Mouse (Mus musculus): ENCODE data around the gene Dock1.

Dock1 gene

GRCm38 (mm10) chr7:134821264-134821663, 150.8 kb downstream of the Dock1 start:
- DNase-seq (ENCODE audit: extremely low spot score, low spot score), result no peak

DNA sequence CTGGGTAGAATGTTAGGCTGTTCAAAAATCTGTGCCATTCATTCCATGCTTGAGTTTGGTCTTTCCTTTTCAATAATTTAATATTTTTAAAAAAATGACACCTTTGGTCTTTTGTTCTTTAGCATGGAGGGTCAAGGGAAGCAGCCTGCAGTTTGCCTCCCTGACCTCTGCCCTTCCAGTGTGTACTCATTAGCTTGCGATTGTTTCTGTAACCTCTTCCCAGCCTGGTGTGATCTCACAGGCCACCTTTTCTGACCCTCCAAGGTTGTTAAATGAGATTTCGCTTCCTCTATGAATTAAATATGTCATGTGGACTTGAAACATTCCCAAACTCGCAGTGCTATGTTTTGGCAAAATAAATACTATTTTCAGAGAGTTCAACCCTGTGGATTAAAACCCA, 151.6 kb downstream of the Dock1 start:
- no peak for DNase-seq (ENCODE audit: extremely low spot score, low spot score)

GRCm38 (mm10) chr7:134823891-134824290, 153.4 kb downstream of the Dock1 start:
- DNase-seq (ENCODE audit: extremely low spot score, low spot score), result no peak

DNA sequence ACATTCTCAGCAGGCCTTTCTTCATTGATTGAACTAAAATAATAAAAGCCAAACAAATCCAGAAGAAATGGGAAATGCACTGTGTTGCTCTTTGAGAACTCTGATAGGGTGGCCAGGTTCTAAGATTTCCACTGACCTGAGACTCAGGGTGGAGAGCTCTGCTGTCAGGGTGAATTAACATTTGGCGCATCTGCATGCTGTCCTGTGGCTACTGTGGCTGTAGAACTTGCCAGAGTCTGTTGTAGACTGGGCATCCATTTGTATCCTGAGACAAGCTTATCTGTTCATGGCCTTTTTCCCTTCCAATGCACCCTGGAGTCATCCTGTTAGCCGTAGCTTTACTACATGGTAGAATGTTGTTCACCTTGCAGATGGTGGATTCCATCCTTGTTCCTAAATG, 169.6 kb downstream of the Dock1 start:
- no peak for DNase-seq (ENCODE audit: extremely low spot score, low spot score)

DNA sequence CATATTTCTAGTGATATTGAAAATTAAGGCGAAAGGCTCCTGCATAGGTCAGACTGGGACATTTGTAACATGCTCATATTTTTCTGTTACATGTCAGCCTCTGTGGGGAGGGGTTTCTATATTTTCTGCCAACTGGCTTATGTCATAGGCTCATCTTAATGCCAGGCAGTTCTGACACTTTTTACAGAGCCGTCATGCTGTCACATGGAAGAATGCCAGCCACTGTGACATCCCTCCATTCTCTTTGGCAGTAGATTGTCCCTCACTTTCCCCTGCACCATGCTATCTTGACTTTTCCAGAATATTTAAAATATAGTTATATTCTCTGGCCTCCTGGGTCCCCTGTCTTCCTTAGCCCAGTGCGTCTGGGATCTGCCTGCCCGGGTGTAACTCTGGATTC, 172.3 kb downstream of the Dock1 start:
- DNase-seq (ENCODE audit: extremely low spot score, low spot score), result no peak

DNA sequence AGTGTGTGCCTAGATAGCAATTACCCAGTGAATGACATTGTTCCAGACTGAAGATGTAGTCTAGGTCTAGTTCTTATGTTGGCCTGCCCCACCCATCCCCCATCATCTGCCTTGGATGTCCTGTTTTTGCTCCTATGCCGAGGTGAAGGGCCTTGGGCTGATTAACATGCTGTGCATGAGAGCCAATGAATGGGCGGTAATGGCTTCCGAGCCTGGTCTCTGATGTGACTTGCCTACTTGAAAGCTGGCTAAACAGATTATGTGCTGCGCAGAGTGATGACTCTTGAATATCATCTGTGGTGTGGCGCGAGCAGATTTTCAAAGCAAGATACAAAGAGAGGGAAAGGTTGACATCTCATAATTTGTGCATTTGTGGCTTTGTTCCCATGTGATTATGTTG, 191.5 kb downstream of the Dock1 start:
- DNase-seq (ENCODE audit: extremely low spot score, low spot score), result no peak

DNA sequence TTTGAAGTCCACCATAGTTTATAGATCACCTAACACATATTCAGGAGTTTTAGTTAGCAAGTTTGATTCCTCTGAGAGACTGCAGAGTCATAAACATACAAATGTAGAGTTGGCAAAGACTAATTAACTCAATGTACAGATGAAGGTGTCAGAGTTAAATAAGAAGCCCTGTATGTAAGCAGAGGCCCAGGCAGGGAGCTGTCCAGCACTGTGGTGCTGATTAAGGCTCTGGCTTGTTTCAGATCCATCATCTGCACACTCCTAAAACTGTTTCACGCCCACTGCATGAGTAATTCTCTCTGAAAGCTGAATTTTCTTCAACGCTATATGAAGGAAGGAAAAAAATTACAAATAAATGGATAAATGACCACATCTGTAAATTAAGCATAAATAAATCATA, 193.7 kb downstream of the Dock1 start:
- DNase-seq (ENCODE audit: extremely low spot score, low spot score), result peak; percentile 49

- no peak for DNase-seq (ENCODE audit: extremely low spot score, low spot score)
These were observed 202.1 kb downstream of the Dock1 start for GRCm38 (mm10) chr7:134872511-134872910.

DNA sequence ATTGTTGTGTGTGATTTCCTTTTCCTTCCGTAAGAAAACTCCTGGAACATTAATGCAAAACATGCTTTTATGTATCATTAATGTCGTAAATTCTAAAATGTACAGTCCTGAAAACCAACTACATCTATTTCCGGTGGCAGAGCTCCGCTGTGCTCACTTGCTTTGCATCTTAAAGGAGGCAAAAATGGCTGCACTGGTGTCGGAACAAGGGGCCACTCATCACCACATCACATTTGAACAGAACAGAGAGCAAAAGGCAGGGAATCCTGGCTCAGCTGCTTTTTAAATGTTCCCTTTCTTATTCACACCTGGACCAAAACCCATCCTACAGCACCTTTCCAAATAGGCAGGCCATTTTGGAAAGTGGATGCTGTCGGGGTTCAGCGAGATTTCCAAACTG, 202.5 kb downstream of the Dock1 start:
- DNase-seq (ENCODE audit: extremely low spot score, low spot score), result no peak

DNA sequence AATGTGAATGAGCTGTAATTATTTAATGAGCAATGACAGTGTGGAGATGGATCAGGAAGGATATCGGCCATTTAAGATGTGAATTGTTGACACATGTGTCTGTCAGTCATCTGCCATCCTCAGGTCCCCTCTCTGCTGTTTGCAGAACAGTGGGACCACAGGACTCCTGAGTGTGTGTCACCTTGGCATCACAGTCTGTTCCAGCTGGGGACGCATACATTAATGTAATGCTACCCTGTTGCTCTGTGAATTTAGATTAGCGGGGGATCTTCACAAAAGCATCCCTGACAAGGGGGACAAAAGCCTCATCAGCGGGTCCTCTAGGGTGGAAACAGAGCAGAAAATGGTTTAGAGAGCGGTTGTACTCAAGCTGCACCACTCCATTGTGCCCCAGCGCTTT, 208.5 kb downstream of the Dock1 start:
- DNase-seq (ENCODE audit: extremely low spot score, low spot score), result no peak

DNA sequence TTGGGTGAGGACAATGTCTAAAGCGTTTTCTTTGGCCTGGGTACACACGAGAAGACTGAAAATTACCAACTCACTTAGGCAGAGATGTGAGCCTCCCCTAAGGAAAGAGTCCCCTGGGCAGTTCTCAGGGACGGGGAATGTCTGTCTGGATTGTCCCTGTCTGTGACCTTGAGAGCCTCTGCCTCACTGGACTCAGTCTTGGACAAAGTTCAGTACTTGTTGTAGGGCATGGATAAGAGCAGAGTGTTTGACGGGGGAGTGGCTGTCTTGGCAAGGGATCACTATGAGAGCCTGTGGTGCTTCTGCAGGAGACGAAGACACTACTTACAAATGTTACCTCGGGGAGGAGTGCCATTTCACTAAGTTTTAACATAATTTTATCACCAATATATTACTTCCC, 210.0 kb downstream of the Dock1 start:
- DNase-seq (ENCODE audit: extremely low spot score, low spot score), result no peak

DNA sequence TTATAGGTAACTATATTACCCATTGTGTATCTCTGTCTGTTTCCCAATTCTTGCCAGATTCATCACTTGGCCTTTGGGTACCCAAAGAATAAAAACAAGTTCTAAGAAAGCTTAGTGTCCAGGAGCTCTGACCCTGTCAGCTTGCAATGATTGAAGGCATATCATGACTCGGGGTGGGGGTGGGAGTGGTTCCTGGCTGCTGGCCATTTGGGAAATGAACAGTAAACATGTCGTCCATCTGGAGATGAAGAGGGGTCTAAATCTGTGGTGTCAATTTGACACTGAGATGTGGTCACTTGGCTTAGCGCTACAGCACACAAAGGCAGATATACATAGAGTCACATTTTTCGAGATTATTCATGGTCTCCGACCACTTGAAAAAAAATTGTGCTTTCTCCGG, 213.1 kb downstream of the Dock1 start:
- no peak for DNase-seq (ENCODE audit: extremely low spot score, low spot score)

- DNase-seq (ENCODE audit: extremely low spot score, low spot score), result no peak
These were observed 222.0 kb downstream of the Dock1 start for GRCm38 (mm10) chr7:134892449-134892871.

DNA sequence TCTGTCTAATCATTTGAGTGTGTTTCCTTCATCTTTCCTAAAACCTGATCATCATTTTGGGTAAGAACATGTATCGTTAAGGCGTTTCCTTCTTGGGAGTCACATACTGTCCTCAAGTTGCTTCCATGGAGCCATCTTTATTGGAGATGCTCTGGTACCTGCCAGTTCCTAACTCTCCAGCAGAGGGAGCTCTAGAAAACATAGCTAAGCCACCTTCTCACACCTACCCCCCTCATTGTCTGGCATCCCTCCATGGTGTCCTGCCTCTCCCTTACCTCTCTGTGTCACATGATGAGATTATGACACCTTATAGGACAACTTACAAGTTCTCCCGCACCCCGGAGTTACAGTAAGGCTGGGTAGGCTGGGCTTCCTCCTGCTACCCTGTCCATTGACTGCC, 222.5 kb downstream of the Dock1 start:
- no peak for DNase-seq (ENCODE audit: extremely low spot score, low spot score)

DNA sequence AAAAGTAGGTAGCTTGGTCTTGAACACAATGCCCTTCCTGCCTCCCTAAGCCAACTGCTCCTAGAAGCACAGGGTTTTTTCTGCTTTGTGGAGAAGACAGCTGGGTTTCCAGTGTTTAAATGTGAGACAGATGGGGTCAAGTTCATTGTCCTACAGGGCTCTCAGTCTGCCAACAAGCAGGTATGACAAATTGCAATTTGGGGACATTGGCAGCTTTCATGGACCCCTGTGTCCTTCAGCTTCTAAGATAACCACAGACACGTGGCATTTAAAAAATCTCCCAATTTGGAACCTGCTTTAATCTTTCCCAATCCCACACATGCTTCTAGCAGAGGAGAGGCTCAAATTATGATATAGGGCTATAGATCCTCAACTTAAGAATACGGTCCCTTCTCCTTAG, 224.2 kb downstream of the Dock1 start:
- no peak for DNase-seq (ENCODE audit: extremely low spot score, low spot score)

- DNase-seq (ENCODE audit: extremely low spot score, low spot score), result no peak
These were observed 229.0 kb downstream of the Dock1 start for GRCm38 (mm10) chr7:134899462-134899861.

DNA sequence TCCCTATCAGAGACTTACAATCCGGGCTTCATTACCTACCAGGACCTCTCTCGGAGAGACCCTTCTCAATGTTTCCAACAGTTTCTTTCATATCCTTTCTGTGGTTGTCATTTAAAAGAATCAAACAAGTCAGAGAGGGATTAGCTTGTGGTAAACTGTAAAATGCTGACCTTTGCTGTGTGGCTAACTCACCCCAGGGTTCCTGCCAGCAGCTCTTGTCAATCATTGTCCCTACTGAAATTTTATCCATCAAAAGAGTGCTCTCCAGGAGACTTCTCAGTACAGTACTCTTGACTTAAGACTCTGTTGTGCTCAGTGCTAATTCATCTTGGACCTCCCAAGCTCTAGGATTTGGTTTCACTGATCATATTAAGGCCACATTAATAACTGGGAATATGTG, 231.5 kb downstream of the Dock1 start:
- DNase-seq (ENCODE audit: extremely low spot score, low spot score), result no peak

GRCm38 (mm10) chr7:134931886-134932285, 261.4 kb downstream of the Dock1 start:
- no peak for DNase-seq (ENCODE audit: extremely low spot score, low spot score)

- peak; percentile 58 for DNase-seq (ENCODE audit: extremely low spot score, low spot score)
These were observed 267.0 kb downstream of the Dock1 start for GRCm38 (mm10) chr7:134937471-134937926.

DNA sequence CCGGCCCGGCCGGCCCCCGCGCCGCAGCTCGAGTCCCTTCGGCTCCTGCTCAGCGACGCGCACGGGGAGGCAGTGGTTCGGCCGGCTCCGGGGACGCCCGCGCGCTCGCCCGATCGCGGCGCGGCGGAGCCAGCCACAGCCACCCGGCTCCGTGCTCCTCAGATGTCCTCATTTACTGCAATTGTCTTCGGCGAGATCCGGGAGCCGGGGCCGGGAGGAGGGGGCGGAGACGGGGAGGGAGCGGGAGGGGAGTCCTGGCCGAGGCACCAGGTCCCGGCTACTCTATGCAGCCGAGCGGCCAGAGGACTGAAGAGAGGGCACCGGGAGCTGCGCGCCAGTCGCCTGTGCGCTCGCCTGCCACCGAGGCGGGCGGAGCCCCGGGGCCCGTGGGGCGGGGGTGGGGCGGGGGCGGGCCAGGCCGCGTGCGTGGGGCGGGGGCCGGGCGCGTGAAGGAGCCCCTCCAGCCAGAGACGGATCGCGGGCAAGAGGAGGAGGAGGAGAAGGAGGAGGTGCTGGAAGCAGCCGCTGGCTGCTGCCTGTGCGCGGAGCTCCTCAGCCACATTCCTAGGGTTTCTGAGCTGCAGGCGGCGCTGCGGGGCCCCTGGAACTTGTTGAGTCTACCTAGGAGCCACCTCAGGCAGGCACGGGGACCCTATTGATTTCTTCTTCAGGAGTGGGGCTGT, 267.6 kb downstream of the Dock1 start, which contains the start of gene Fam196a:
Fam196a (minus strand) TSS at position 504 of the 683 bp plus-strand sequence.
- DNase-seq (ENCODE audit: extremely low spot score, low spot score), result peak; percentile 84

DNA sequence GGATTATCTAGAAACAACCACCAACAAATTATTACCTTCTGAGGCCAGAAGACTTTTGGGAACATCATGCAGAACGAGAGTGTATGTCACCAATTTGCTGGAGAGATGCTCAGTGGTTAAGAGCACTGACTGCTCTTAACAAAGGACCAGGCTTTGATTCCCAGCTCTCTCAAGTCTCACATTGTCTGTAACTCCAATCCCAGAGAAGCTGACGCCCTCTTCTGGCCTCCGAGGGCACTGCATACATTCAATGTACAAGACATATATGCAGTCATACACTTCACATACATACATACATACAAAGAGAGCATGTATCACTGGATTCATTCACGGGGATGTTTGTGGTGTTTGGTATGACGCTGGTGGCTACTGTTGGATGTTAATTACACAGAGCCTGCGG, 271.4 kb downstream of the Dock1 start:
- no peak for DNase-seq (ENCODE audit: extremely low spot score, low spot score)

DNA sequence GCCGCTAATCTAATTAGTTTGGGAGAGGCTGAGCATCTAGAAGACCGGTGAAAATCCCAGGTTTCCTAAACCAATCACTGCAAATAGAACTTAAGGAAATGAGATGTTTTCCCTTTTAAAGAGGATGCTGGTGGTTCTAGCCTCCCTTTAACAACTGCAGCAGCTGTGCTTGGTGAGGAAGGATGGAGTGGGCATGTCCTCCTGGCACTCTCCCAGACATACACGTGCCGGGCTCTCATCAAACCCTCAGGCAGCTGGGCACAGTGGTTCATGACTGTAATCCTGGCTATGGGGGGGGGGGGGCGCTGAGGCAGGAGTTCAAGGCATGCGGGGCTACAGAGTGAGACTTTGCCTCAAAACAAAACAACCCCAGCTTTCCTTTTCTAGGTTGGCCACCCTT, 272.6 kb downstream of the Dock1 start:
- no peak for DNase-seq (ENCODE audit: extremely low spot score, low spot score)

GRCm38 (mm10) chr7:134943701-134944100, 273.2 kb downstream of the Dock1 start:
- DNase-seq (ENCODE audit: extremely low spot score, low spot score), result no peak

All from neural tube, embryonic 10.5 days (tissue).